Mouse (Mus musculus) liver, embryonic 15.5 days (tissue): ENCODE measurements around the gene Ctdsp1. TPM values are rescaled to one million over a fixed set of nuclear protein-coding genes. Genes with fewer than 3 reads are reported as not detected.
A peak's percentile ranks its signal among the peaks of the same experiment; 100 is the strongest.

Source experiments
- ATAC-seq: fragments of 200-750 bp; cut with Nextera tagmentation; 2 replicates; pipeline ENCODE4 v1.8.0; 2017; ENCODE audit warnings: moderate number of reproducible peaks, mild to moderate bottlenecking, moderate library complexity; ENCODE audit not compliant: insufficient read depth
- H3K27ac ChIP-seq: fragments of 300-500 bp; sonication (generic); replicated peaks from 2 replicates; pipeline ENCODE4 v1.5.1; 2015; ENCODE audit warnings: mild to moderate bottlenecking, inconsistent platforms
- H3K27me3 ChIP-seq: fragments of 300-500 bp; sonication (generic); 2 replicates; pipeline ENCODE4 v1.6.1; 2015; ENCODE audit warnings: mild to moderate bottlenecking, inconsistent platforms
- H3K36me3 ChIP-seq: fragments of 300-500 bp; sonication (generic); replicated peaks from 2 replicates; pipeline ENCODE4 v1.6.1; 2015; ENCODE audit warnings: moderate library complexity, mild to moderate bottlenecking, inconsistent platforms
- H3K4me1 ChIP-seq: fragments of 300-500 bp; sonication (generic); replicated peaks from 2 replicates; pipeline ENCODE4 v1.6.1; 2015; ENCODE audit warnings: inconsistent platforms
- H3K4me2 ChIP-seq: fragments of 300-500 bp; sonication (generic); 2 replicates; pipeline ENCODE4 v1.6.1; 2015; ENCODE audit warnings: moderate library complexity, mild to moderate bottlenecking, inconsistent platforms
- H3K4me3 ChIP-seq: fragments of 300-500 bp; sonication (generic); replicated peaks from 2 replicates; pipeline ENCODE4 v1.5.1; 2015; ENCODE audit warnings: mild to moderate bottlenecking, inconsistent platforms
- H3K9ac ChIP-seq: fragments of 300-500 bp; sonication (generic); 2 replicates; pipeline ENCODE4 v1.6.1; 2015; ENCODE audit warnings: moderate library complexity, mild to moderate bottlenecking, inconsistent platforms
- H3K9me3 ChIP-seq: fragments of 300-500 bp; sonication (generic); replicated peaks from 2 replicates; pipeline ENCODE4 v1.6.1; 2016; ENCODE audit warnings: inconsistent platforms
- WGBS: fragments of 180-500 bp; shearing (Covaris S2); methylation state at CpG from one replicate; pipeline ENCODE4 v1.1.7; 2015; ENCODE audit warnings: mixed read lengths; ENCODE audit not compliant: insufficient replicate concordance; 5-methylcytosine and 5-hydroxymethylcytosine counted together
- polyA plus RNA-seq: library from polyadenylated mRNA; unstranded; fragments of >200 nt; fragmentation: Nextera tagmentation; extraction: Ambion mirVana; gene quantifications from 2 replicates; pipeline ENCODE4 v1.2.1, GENCODE M21; 2015

Ctdsp1 gene
- polyA plus RNA-seq, 1 experiment from 2014 or later, result 44.8 TPM

DNA sequence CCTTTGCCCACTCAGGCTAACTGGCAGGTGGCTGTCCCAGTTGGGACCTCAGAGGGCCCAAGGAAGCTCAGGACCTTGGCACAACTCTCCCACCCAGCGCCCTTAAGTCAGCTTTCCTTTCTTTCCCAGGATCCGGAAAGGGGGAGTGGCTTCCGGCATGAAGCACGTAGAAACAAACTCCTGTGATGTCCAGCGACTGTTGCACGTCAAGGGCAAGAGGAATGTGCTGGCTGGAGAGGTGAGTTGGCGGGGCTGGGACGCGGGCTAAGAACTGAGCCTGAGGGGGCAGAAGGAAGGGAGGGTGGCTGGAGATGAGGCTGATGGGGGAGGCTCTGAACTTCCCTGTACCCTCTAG lies 28.1 kb downstream of the Ctdsp1 start:
- no peaks in the 10 kb centered on the region for H3K27me3 ChIP-seq
- no peak for ATAC-seq
- no peak overlapping the region for H3K27ac ChIP-seq
- WGBS, result 61% methylated on average over 9 of the region's 9 CpGs
- H3K4me3 ChIP-seq, result no peak overlapping the region
- peaks cover 8% of the 10 kb centered on the region for H3K4me1 ChIP-seq
- H3K9me3 ChIP-seq, result peaks cover 11% of the 10 kb centered on the region; the same call in 1 of the 2 replicates
- no peaks in the 10 kb centered on the region for H3K36me3 ChIP-seq
- H3K4me2 ChIP-seq, result no peak overlapping the region
- no peak overlapping the region for H3K9ac ChIP-seq

DNA sequence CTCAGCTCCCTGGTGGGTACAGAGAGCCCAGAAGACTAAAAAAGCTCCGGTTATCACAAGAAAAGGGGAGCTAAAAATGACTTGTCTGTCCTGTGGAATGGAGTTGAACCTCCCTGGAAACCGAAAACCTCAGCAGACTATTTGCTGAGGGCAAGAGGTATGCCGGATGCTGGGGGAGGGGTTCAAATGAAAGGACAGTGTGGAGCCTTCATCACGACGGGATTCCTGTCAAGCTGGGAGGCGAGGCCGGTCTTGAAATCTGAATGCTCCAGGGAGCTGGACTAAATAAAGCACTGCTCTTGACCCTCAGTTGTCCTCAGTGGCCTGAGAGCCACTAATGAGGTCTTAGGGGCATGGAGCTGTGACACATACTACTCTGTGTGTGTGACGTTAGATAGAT lies 31.8 kb downstream of the Ctdsp1 start:
- H3K4me1 ChIP-seq, result no peaks in the 10 kb centered on the region
- no peaks in the 10 kb centered on the region for H3K36me3 ChIP-seq
- no peak for ATAC-seq
- H3K9ac ChIP-seq, result no peak overlapping the region
- peaks cover 4% of the 10 kb centered on the region; the same call in 1 of the 2 replicates for H3K27me3 ChIP-seq
- H3K4me2 ChIP-seq, result no peak overlapping the region
- no peaks in the 10 kb centered on the region for H3K9me3 ChIP-seq
- H3K27ac ChIP-seq, result no peak overlapping the region
- 45% methylated on average over 8 of the region's 8 CpGs for WGBS
- H3K4me3 ChIP-seq, result no peak overlapping the region

DNA sequence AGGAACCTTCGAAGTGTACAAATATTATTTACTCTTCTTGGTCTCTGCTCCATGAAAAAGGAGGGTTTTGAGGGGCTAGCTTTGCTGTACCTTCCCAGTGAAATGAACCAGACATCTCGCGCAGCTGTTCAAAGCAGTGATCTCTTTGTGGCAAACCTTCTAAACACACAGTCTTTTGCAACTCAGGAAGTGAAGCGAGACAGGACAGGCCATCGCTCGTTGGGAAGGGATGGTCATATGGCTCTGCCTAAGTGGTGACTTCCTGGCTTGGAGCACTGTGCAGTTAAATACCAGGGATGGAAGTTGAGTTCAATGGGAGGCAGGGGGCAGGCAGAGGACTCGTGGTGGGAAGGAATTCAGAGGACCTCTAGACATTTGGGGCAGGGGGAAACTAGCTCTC lies 34.5 kb downstream of the Ctdsp1 start:
- H3K4me1 ChIP-seq, result 0 out of 2 replicates have a peak, but pooled peaks cover 5% of the 10 kb centered on the region

DNA sequence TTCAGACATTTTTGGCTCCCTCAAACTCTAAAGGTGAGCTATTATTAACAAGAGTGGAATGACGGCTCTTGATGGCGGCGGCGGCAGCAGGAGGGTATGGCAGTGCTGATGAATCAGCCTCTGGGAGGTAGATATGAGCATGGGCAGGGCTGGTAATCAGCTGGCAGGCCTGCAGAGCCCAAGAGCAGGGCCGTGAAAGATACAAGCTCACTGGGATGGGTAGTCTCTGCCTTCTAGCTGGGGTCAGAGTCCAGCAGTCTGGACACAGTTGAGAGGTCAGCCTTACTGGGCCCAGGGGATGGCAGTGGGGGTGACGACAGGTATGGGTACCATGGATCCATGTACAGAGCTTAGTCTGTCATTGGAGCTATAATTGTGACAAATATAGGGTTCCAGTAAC lies 41.9 kb downstream of the Ctdsp1 start:
- no peak overlapping the region for H3K9ac ChIP-seq
- 65% methylated on average over 6 of the region's 6 CpGs for WGBS
- peak; percentile 68 for ATAC-seq
- no peak overlapping the region for H3K4me3 ChIP-seq
- peaks cover 45% of the 10 kb centered on the region for H3K4me1 ChIP-seq
- no peaks in the 10 kb centered on the region for H3K27me3 ChIP-seq
- peak overlapping the region; percentile 56 for H3K27ac ChIP-seq
- no peaks in the 10 kb centered on the region for H3K9me3 ChIP-seq
- H3K36me3 ChIP-seq, result peaks cover 23% of the 10 kb centered on the region
- no peak overlapping the region for H3K4me2 ChIP-seq

More for the DNA sequence above, 34.5 kb downstream of the Ctdsp1 start:
- peaks cover 4% of the 10 kb centered on the region; the same call in 1 of the 2 replicates for H3K27me3 ChIP-seq
- H3K36me3 ChIP-seq, result no peaks in the 10 kb centered on the region
- ATAC-seq, result no peak
- 25% methylated on average over 7 of the region's 7 CpGs for WGBS
- no peak overlapping the region for H3K9ac ChIP-seq
- H3K4me3 ChIP-seq, result no peak overlapping the region
- no peaks in the 10 kb centered on the region for H3K9me3 ChIP-seq
- H3K4me2 ChIP-seq, result no peak overlapping the region
- no peak overlapping the region for H3K27ac ChIP-seq

DNA sequence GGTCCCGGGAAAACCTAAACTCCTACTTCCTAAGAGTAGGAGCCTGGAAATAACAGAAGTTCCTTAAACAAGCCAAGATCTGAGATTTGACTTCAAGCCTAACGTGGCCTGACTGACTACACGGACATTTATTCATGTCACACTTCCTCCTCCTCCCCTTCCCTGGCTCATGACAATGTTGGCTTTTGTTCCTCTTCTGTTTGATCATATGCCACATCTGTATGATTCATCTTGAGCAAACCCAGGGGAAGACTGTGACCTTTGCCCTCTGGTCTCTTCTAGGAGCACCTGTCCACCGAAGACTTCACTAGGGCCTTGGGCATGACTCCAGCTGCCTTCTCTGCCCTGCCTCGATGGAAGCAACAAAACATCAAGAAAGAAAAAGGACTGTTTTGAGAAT lies 43.3 kb downstream of the Ctdsp1 start:
- Histone ChIP-seq H3K27ac (peak overlapping the region; percentile 56; the same call in 1 of the 2 replicates), H3K4me2 (no peak overlapping the region), H3K27me3 (no peaks in the 10 kb centered on the region), H3K9ac (no peak overlapping the region), H3K9me3 (no peaks in the 10 kb centered on the region), H3K4me1 (peaks cover 44% of the 10 kb centered on the region), H3K4me3 (no peak overlapping the region), H3K36me3 (peaks cover 36% of the 10 kb centered on the region)
- ATAC-seq, result no peak
- 66% methylated on average over 5 of the region's 5 CpGs for WGBS

DNA sequence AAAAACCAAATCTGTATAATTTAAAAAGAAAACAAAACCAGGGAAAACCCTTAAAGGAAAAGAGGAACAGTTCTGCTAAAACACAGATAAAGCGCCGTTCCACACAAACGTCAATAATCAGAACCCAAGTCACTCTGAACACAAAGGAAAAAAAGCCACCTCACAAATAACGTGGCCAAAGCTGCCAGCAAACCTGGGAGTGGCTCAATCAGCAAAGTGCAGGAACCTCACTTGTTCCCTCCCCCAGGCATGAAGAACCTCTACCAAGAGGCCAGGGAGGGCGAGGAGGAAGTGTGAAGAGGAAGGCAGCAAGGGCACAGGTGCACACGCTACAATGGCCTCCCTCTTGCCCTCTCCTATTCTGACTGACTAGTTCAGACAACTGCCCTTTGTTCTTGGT lies 44.3 kb downstream of the Ctdsp1 start:
- peak; percentile 64 for ATAC-seq
- Histone ChIP-seq H3K9ac (no peak overlapping the region), H3K27ac (peak overlapping the region; percentile 51), H3K4me3 (no peak overlapping the region), H3K4me2 (peak overlapping the region; percentile 18; the same call in 1 of the 2 replicates), H3K4me1 (peaks cover 40% of the 10 kb centered on the region), H3K9me3 (no peaks in the 10 kb centered on the region), H3K36me3 (peaks cover 45% of the 10 kb centered on the region), H3K27me3 (no peaks in the 10 kb centered on the region)
- 26% methylated on average over 6 of the region's 6 CpGs for WGBS

DNA sequence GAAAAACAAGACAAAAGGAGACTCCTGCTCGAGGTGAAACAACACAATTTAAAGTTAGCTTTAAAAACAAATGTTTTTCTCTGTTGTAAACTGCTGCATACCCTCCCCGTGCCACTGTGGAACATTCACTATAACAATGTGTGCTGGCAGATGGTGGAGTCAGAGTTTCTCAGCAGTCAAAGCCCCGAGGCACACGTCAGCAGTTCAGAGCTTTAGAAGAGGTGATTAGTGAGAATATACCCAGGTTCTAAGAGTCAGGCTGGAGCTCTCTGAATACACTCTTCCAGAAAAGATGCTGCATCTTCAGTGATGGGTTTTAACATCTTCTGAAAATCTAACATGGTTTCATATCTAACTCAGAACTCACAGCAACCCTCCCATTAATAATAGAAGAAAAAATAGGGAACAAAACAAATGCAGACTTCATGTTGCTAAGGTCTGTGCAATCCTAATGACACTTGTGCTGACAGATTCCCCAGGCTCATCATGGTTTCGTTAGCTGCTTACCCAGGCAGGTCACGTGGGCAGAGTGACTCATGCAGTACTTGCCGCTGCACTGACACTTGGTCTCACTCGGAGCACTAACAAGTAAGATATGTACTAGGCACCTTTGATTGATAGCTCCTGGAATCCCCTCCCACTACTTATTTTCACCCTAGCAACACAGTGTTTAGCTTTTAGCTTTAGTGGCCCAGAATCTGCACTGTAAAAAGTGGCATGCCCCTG lies 46.6 kb downstream of the Ctdsp1 start:
- H3K36me3 ChIP-seq, result peaks cover 63% of the 10 kb centered on the region
- H3K4me3 ChIP-seq, result no peak overlapping the region
- H3K4me1 ChIP-seq, result peaks cover 33% of the 10 kb centered on the region
- no peak overlapping the region for H3K4me2 ChIP-seq
- WGBS, result 74% methylated on average over 8 of the region's 8 CpGs
- no peaks in the 10 kb centered on the region for H3K27me3 ChIP-seq
- no peak overlapping the region for H3K27ac ChIP-seq
- H3K9ac ChIP-seq, result no peak overlapping the region
- no peak for ATAC-seq
- no peaks in the 10 kb centered on the region for H3K9me3 ChIP-seq

DNA sequence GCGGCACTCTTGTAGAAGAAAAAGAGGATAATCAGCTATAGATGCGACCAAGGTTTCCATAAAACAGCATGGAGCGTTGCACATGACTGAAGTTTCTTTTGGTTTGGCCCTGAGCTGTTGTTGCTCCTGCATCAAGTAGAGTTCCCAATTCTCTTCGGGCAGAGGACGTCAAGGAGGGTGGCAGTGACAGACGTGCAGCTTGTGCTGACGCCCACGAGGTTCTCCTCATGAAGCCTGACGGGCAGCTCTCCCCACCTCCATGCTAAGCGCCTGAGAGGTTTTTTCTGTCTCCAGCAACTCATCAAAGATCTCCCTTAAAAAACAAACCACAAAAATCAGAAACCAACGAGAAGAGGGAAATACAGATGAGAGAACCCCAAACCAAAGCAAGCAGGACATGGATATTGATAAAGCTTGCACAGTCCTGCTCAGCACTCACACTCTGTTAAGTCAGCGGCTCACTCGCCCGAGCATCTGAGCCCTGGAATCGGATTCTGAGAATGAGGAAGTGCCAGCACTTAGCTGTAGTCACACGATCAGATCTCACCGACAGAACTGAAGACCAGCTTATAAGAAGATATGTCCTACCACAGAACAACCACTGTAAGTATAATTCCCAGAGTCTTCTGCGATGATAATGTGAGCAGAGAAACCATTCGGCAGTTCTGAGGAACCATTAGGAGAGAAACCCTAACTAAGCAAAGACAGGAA lies 48.0 kb downstream of the Ctdsp1 start:
- Histone ChIP-seq H3K4me2 (no peak overlapping the region), H3K36me3 (peaks cover 72% of the 10 kb centered on the region), H3K4me1 (peaks cover 20% of the 10 kb centered on the region), H3K9me3 (no peaks in the 10 kb centered on the region), H3K27me3 (no peaks in the 10 kb centered on the region), H3K4me3 (no peak overlapping the region), H3K9ac (no peak overlapping the region), H3K27ac (no peak overlapping the region)
- WGBS, result 67% methylated on average over 19 of the region's 19 CpGs
- no peak for ATAC-seq

DNA sequence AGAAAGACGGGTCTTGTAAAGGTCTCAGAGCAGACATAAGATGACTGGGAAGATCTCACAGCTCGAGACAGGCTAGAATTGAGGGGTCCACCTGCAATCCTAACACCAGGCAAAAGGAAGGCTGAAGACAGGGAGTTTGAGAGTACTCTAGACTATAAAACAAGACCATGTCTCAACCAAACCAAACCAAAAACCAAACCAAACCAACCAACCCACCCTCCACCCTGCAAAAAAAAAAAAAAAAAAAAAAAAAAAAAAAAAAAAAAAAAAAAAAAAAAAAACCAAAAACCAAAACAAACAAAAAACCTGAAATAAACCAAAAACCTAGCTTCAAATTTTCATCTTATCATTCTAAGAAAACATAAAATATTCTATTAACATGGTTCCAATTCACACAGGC lies 53.2 kb downstream of the Ctdsp1 start:
- Histone ChIP-seq H3K27ac (no peak overlapping the region), H3K4me2 (no peak overlapping the region), H3K4me3 (no peak overlapping the region), H3K4me1 (no peaks in the 10 kb centered on the region), H3K9me3 (no peaks in the 10 kb centered on the region), H3K9ac (no peak overlapping the region), H3K27me3 (no peaks in the 10 kb centered on the region), H3K36me3 (peaks cover 82% of the 10 kb centered on the region)
- ATAC-seq, result no peak
- 74% methylated on average over 2 of the region's 2 CpGs for WGBS
